Mouse (Mus musculus) Patski (cell line): ENCODE measurements around the gene Sec24a. TPM values are rescaled to one million over a fixed set of nuclear protein-coding genes. Genes with fewer than 3 reads are reported as not detected.

Source experiments
- ATAC-seq: fragments of 100-300 bp; one replicate; pipeline ENCODE4 v1.8.0; 2021
- CTCF ChIA-PET: fragments of 350-600 bp; sonication (Branson Sonifier 250); formaldehyde crosslinking; loops from one replicate; lab custom pipeline; 2022; ENCODE audit warnings: inconsistent platforms; lab: Charles Lee
- POLR2A ChIA-PET: fragments of 350-600 bp; sonication (Branson Sonifier 250); formaldehyde crosslinking; loops from one replicate; lab custom pipeline; 2022; ENCODE audit warnings: antibody characterized with exemption, inconsistent platforms; lab: Charles Lee
- DNase-seq: peaks from one replicate; pipeline ENCODE4 v3.0.0-alpha.2; 2011; ENCODE audit warnings: low read depth, low spot score
- H3K27me3 ChIP-seq: fragments of 371-371 bp; one replicate; pipeline ENCODE4 v1.5.1; 2021
- CTCF ChIP-seq: fragments of 100-300 bp; IDR thresholded peaks from one replicate; pipeline ENCODE4 v1.5.1; 2021
- in situ Hi-C: fragments of 300-500 bp; cut with MboI; formaldehyde crosslinking; loops from 3 replicates; pipeline ENCODE4 v1.11.1; 2018; ENCODE audit warnings: low pct_unique_long_range_greater_than_20kb, mixed read lengths
- polyA plus RNA-seq: library from polyadenylated mRNA; unstranded; gene quantifications from one replicate; pipeline ENCODE4 v1.2.3, GENCODE M21; 2021

The Sec24a gene
- polyA plus RNA-seq, 1 experiment from 2014 or later: 18.8 TPM

- TF ChIP-seq CTCF: no peak
- in situ Hi-C loops: loop anchor here (25.0 kb wide), 1 partner anchor 402 kb away; the partner anchor contains the start of gene Col23a1
- no peaks in the 10 kb centered on the region for H3K27me3 ChIP-seq
- ChIA-PET POLR2A (interaction anchor here (0.5 to 2.2 kb wide), 11 partner anchors 10 to 115 kb away, joined by 3 to 5 read pairs (median 3); partner anchors contain the start of gene Hnrnpab), CTCF (interaction anchor here (0.9 to 4.7 kb wide), 5 partner anchors 9 to 97 kb away, joined by 4 to 34 read pairs (median 4); partner anchors contain the start of gene Hnrnpab)
- DNase-seq (no peak), ATAC-seq (no peak)
These were observed 74.1 kb downstream of the Sec24a start for GRCm38 (mm10) chr11:51689343-51689742.

GRCm38 (mm10) chr11:51688330-51689328, 74.8 kb downstream of the Sec24a start, which contains the start of gene 0610009B22Rik:
0610009B22Rik (minus strand) TSS chr11:51688874.
- ChIA-PET POLR2A (interaction anchor here (0.5 to 2.2 kb wide), 13 partner anchors 9 to 116 kb away, joined by 3 to 5 read pairs (median 3); partner anchors contain the start of gene Hnrnpab), CTCF (interaction anchor here (0.9 to 4.7 kb wide), 6 partner anchors 10 to 98 kb away, joined by 3 to 34 read pairs (median 4); partner anchors contain the start of gene Hnrnpab)
- no peak for TF ChIP-seq CTCF
- DNase-seq (peak; percentile 95), ATAC-seq (peak; percentile 93)
- no peaks in the 10 kb centered on the region for H3K27me3 ChIP-seq
- in situ Hi-C loops: loop anchor here (25.0 kb wide), 1 partner anchor 401 kb away; the partner anchor contains the start of gene Col23a1

GRCm38 (mm10) chr11:51681976-51682374, 81.5 kb downstream of the Sec24a start:
- ATAC-seq: no peak

DNA sequence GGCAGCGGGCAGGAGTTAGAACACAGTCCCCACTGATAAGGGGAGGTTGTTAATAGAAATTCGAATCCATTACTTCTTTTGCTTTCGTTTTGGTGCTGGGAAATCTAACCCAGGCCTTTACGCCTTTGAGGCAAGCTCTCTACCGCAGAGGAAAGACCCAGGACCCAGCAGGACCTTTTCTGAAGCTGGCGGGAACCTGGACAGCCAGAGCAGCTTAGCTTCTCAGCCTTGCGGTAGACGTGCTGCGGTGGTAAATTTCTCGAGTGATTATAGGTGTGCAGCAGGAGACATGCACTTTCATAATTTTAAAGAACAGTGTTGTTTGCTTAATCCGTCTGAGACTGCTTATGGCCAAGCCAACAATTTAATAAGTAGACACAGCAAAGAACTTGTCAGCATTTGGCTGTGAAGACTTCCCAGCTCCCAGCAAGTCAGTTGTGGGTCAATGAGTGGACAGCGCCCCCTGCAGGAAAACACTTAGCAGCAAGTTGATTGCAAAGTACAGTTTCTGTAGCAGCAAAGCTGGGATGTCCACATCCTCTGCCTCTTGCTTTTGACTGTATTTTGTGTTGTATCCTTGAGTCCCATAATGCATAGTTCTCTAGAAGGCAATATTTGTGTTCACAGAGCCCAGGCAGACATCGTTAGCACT, 82.0 kb downstream of the Sec24a start:
- ATAC-seq (no peak), DNase-seq (no peak)
- in situ Hi-C loops: loop anchor here (5.0 to 25.0 kb wide), 2 partner anchors 64 to 394 kb away; partner anchors contain the start of genes Col23a1 and Nhp2
- ChIA-PET CTCF (interaction anchor here (0.6 to 5.3 kb wide), 13 partner anchors 8 to 73 kb away, joined by 3 to 61 read pairs (median 3); partner anchors contain the start of genes D930048N14Rik, N4bp3, Nhp2 and Rmnd5b), POLR2A (interaction anchor here (0.6 to 0.7 kb wide), 2 partner anchors 10 to 55 kb away, joined by 3 read pairs; no protein-coding TSS in a partner anchor)
- TF ChIP-seq CTCF: peak; percentile 89
- no peaks in the 10 kb centered on the region for H3K27me3 ChIP-seq

More at GRCm38 (mm10) chr11:51681976-51682374, 81.5 kb downstream of the Sec24a start:
- in situ Hi-C loops: loop anchor here (5.0 to 25.0 kb wide), 2 partner anchors 65 to 395 kb away; partner anchors contain the start of genes Col23a1 and Nhp2
- CTCF ChIA-PET: interaction anchor here (0.7 to 5.3 kb wide), 10 partner anchors 9 to 70 kb away, joined by 3 to 61 read pairs (median 3); partner anchors contain the start of genes Nhp2 and Rmnd5b
- no peak for DNase-seq
- POLR2A ChIA-PET: no interaction called here
- no peak for TF ChIP-seq CTCF
- H3K27me3 ChIP-seq: no peaks in the 10 kb centered on the region

DNA sequence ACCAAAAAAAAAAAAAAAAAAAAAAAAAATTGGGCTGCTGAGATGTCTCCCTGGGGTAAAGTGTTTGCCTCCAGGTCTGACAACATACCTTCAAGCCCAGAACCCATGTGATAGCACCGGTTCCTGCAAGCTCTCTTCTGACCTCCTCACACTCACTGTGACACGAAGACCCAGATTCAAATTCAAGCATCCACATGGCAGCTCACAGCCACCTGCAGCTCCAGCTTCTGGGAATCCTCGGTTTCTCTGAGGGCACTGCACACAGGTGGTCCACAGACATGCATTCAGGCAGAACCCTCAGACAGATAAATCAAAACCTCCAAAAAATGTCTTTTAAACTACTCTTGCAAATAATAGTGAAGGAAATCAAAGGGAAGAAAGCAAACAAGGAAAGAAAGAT, 84.0 kb downstream of the Sec24a start:
- in situ Hi-C loops: loop anchor here (25.0 kb wide), 1 partner anchor 392 kb away; the partner anchor contains the start of gene Col23a1
- ChIA-PET POLR2A (interaction anchor here (0.5 kb wide), 1 partner anchor 10 kb away, joined by 3 read pairs; the partner anchor contains the start of gene 0610009B22Rik), CTCF (interaction anchor here (5.3 kb wide), 1 partner anchor 63 kb away, joined by 61 read pairs; the partner anchor contains the start of gene Nhp2)
- H3K27me3 ChIP-seq: no peaks in the 10 kb centered on the region
- DNase-seq (no peak), ATAC-seq (no peak)
- TF ChIP-seq CTCF: no peak

- no peaks in the 10 kb centered on the region for H3K27me3 ChIP-seq
- in situ Hi-C loops: loop anchor here (25.0 kb wide), 1 partner anchor 391 kb away; the partner anchor contains the start of gene Col23a1
- CTCF ChIA-PET: interaction anchor here (1.0 to 1.6 kb wide), 3 partner anchors 16 to 60 kb away, joined by 3 to 9 read pairs (median 3); partner anchors contain the start of gene Nhp2
- POLR2A ChIA-PET: no interaction called here
- DNase-seq: no peak
- TF ChIP-seq CTCF: no peak
- ATAC-seq: no peak
These were observed 85.6 kb downstream of the Sec24a start for GRCm38 (mm10) chr11:51677737-51678418.

DNA sequence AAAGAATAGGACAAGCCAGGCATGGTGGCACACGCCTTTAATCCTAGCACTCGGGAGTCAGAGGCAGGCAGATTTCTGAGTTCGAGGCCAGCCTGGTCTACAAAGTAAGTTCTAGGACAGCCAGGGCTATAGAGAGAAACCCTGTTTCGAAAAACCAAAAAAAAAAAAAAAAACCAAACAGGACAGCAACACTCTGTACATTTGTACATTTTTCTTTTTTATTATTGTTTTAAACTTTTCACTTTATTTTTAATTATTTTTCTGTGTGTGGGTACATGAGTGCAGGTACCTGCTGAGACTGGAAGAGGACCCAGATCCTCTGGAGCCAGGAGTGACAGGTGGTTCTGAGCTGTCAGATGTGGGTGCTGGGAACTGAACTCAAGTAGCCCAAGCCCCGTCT, 88.0 kb downstream of the Sec24a start:
- ChIA-PET POLR2A (no interaction called here), CTCF (interaction anchor here (1.4 kb wide), 1 partner anchor 13 kb away, joined by 3 read pairs; the partner anchor contains the start of gene 0610009B22Rik)
- no peak for DNase-seq
- TF ChIP-seq CTCF: no peak
- no peak for ATAC-seq
- in situ Hi-C loops: loop anchor here (25.0 kb wide), 1 partner anchor 388 kb away; the partner anchor contains the start of gene Col23a1
- no peaks in the 10 kb centered on the region for H3K27me3 ChIP-seq

DNA sequence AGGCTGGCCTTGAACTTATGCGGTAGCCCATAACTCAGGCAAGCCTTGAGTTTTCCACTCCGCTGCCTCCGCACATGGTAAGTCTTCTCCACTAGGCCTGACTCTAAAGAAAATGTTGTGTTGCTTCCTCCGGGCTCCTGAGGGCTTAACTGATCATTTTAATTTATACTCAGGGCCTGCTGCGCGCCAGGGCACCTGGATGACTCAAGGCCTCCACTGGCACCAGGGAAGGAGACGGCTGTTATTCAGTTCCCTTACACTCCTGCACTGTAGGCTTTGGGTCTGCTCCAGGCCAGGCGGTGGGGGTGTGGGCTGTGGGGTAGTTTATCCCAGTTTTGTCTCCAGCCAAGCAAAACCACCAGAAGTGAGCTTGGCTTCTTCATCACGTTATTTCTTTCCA, 90.1 kb downstream of the Sec24a start:
- H3K27me3 ChIP-seq: no peaks in the 10 kb centered on the region
- CTCF ChIA-PET: interaction anchor here (1.1 to 3.7 kb wide), 4 partner anchors 9 to 61 kb away, joined by 3 to 27 read pairs (median 6); partner anchors contain the start of gene Rmnd5b
- DNase-seq (peak; percentile 85), ATAC-seq (peak; percentile 93)
- in situ Hi-C loops: no loop called here
- POLR2A ChIA-PET: interaction anchor here (1.0 to 1.6 kb wide), 6 partner anchors 10 to 52 kb away, joined by 3 to 10 read pairs (median 4); partner anchors contain the start of genes D930048N14Rik and N4bp3
- no peak for TF ChIP-seq CTCF

DNA sequence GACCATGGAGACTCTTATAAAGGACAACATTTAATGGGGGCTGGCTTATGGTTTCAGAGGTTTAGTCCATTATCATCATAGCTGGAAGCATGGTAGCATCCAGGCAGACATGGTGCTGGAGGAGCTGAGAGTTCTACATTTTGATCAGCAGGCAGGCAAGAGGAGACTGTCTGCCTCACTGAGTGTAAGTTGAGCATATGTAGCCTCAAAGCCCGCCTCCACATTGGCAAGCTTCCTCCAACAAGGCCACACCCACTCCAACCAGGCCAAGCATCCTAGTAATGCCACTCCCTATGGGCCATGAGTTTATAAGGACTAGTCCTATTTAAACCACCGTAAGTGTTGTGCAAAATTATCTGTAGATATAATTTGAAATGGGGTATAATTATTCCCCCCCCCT, 92.1 kb downstream of the Sec24a start:
- H3K27me3 ChIP-seq: no peaks in the 10 kb centered on the region
- ChIA-PET CTCF (interaction anchor here (1.0 to 3.7 kb wide), 2 partner anchors 10 to 56 kb away, joined by 3 to 27 read pairs; no protein-coding TSS in a partner anchor), POLR2A (no interaction called here)
- ATAC-seq (no peak), DNase-seq (no peak)
- in situ Hi-C loops: no loop called here
- no peak for TF ChIP-seq CTCF
